Mouse (Mus musculus): ENCODE results near the gene Ddx5.

DNA sequence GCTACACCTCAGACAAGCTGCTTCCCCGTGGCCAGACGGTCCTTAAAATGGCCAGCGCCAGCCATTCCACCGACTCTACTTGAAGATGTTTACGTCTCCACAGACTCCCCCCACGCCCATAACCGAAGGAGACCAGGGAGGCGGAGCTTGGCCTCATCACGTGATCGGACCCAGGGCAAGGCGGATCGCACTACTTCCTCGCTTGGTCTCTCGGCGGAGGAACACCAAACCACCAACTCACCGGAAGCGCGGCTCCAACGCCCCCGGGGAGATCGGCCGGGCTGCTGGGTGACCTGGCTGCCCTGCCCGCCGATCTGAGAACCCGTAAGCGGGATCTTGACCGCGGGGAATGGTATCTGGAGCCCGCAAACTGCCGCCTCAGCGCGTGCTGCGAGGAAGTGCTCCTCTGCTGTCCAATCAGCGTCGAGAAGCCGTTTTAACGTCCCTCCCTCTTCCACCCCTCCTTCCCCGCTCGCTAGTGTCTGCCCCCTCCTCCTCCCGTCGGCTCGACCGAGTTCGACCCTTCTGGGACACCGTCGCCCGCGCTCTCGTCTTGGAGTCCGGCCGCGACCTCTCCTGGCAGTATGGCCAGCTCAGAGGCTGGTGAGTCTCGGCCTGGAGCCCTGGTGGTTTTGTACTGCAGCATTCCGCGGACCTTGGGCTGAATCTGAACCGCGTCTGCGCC lies at the start of gene Ddx5, which contains the start of gene Cep95:
- TF ChIP-seq CTCF (IDR thresholded peaks at IDR 0.05; ENCODE audit: control insufficient read depth, insufficient read depth, insufficient replicate concordance, low read depth, low read length), result no peak; the same call in 1 of the 2 replicates
- peak; percentile 92 for TF ChIP-seq POLR2A (IDR thresholded peaks at IDR 0.05; ENCODE audit: control insufficient read depth, low read depth, low read length)

Measured in testis, adult 2 months (tissue).